Mouse (Mus musculus) ES-Bruce4 (cell line): Measurements from ENCODE around the gene Gm12185. TPM values are rescaled to one million over a fixed set of nuclear protein-coding genes. Genes with fewer than 3 reads are reported as not detected.
"Not testable (repeated sequence)": the region's sequence is repeated elsewhere in the genome, so short reads cannot be mapped to it uniquely, and the experiment has no call there.

Source experiments
- H3K27ac ChIP-seq: 2 replicates; pipeline ENCODE4 v1.5.1; 2012; ENCODE audit warnings: low read length, inconsistent platforms; ENCODE audit not compliant: insufficient read depth
- H3K27me3 ChIP-seq: 2 replicates; pipeline ENCODE4 v1.6.1; 2012; ENCODE audit warnings: mild to moderate bottlenecking, low read length, inconsistent platforms; ENCODE audit not compliant: control insufficient read depth, poor library complexity, insufficient read depth, severe bottlenecking
- H3K36me3 ChIP-seq: 2 replicates; pipeline ENCODE4 v1.6.1; 2012; ENCODE audit warnings: inconsistent platforms, mild to moderate bottlenecking, low read length, moderate library complexity; ENCODE audit not compliant: control insufficient read depth, poor library complexity, insufficient read depth, severe bottlenecking
- H3K4me1 ChIP-seq: one replicate; pipeline ENCODE4 v1.8.1; 2011; ENCODE audit warnings: low read length; ENCODE audit not compliant: control insufficient read depth, insufficient read depth
- H3K4me3 ChIP-seq: 2 replicates; pipeline ENCODE4 v1.5.1; 2011; ENCODE audit warnings: low read depth, mild to moderate bottlenecking, low read length
- H3K9ac ChIP-seq: 2 replicates; pipeline ENCODE4 v1.6.1; 2012; ENCODE audit warnings: low read depth, mild to moderate bottlenecking, inconsistent platforms; ENCODE audit not compliant: poor library complexity, severe bottlenecking
- H3K9me3 ChIP-seq: replicated peaks from 2 replicates; pipeline ENCODE4 v1.6.1; 2012; ENCODE audit warnings: mild to moderate bottlenecking, low read length, inconsistent platforms; ENCODE audit not compliant: control insufficient read depth, poor library complexity, insufficient read depth, severe bottlenecking
- CTCF ChIP-seq: IDR thresholded peaks from one replicate; pipeline ENCODE4 v1.8.1; 2011; ENCODE audit warnings: low read depth, low read length
- EP300 ChIP-seq: IDR thresholded peaks from 2 replicates; pipeline ENCODE4 v1.6.1; 2011; ENCODE audit warnings: low read depth, low read length; ENCODE audit not compliant: insufficient read depth
- POLR2A ChIP-seq: IDR thresholded peaks from one replicate; pipeline ENCODE4 v1.8.1; 2011; ENCODE audit warnings: low read length; ENCODE audit not compliant: insufficient read depth
- polyA plus RNA-seq: library from polyadenylated mRNA; stranded (reverse); fragments of >200 nt; gene quantifications from 2 replicates; pipeline ENCODE4 v1.2.4, GENCODE M21; 2011; ENCODE audit warnings: low read depth; ENCODE audit not compliant: missing spikeins, insufficient read depth, insufficient read length

Gm12185 gene
- polyA plus RNA-seq, 1 experiment = not detected

GRCm38 (mm10) chr11:48926437-48926836 lies 65.6 kb downstream of the Gm12185 start:
- H3K27ac ChIP-seq, H3K9ac ChIP-seq, H3K36me3 ChIP-seq, H3K4me3 ChIP-seq, H3K27me3 ChIP-seq, H3K4me1 ChIP-seq, H3K9me3 ChIP-seq: not testable (repeated sequence)

- not testable (repeated sequence) for H3K4me1 ChIP-seq, H3K9ac ChIP-seq, H3K27ac ChIP-seq, H3K4me3 ChIP-seq, H3K27me3 ChIP-seq, H3K9me3 ChIP-seq, H3K36me3 ChIP-seq
Measured at GRCm38 (mm10) chr11:48923818-48924217, 68.2 kb downstream of the Gm12185 start.

GRCm38 (mm10) chr11:48918380-48918779 lies 73.6 kb downstream of the Gm12185 start:
- Histone ChIP-seq H3K27ac (no peak overlapping the region), H3K4me1 (no peaks in the 10 kb centered on the region), H3K27me3 (no peaks in the 10 kb centered on the region), H3K36me3 (no peaks in the 10 kb centered on the region), H3K9me3 (no peaks in the 10 kb centered on the region), H3K9ac (no peak overlapping the region), H3K4me3 (no peak overlapping the region)
- no peak for TF ChIP-seq POLR2A
- no peak for TF ChIP-seq CTCF
- TF ChIP-seq EP300 = no peak

GRCm38 (mm10) chr11:48913611-48914010 lies 78.4 kb downstream of the Gm12185 start:
- Histone ChIP-seq H3K4me1 (no peaks in the 10 kb centered on the region), H3K9ac (no peak overlapping the region), H3K27me3 (no peaks in the 10 kb centered on the region), H3K27ac (no peak overlapping the region), H3K36me3 (no peaks in the 10 kb centered on the region), H3K4me3 (no peak overlapping the region), H3K9me3 (no peaks in the 10 kb centered on the region)
- no peak for TF ChIP-seq POLR2A
- no peak for TF ChIP-seq EP300
- no peak for TF ChIP-seq CTCF

DNA sequence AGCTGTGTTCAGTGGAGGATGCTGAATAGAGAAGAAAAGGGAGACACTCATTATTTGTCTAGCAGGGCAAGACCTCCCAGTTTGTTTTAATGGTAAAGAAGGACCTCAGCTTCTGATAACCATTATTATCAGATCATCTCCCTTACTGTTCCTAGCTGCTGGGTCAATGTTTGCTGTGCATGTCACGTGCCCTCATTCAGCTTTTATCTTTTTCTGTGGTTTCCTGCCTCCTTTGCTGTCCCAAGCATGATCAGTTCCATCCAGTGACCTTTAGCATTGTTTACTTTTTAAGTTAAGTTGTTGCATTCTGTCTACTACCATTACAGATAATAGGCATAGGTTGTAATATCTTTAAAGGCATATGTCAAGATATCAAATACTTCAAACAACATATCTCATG lies 83.6 kb downstream of the Gm12185 start:
- Histone ChIP-seq H3K9ac (no peak overlapping the region), H3K4me3 (no peak overlapping the region), H3K27me3 (no peaks in the 10 kb centered on the region), H3K27ac (no peak overlapping the region), H3K9me3 (no peaks in the 10 kb centered on the region), H3K36me3 (no peaks in the 10 kb centered on the region), H3K4me1 (no peaks in the 10 kb centered on the region)
- TF ChIP-seq EP300 (no peak), CTCF (no peak), POLR2A (no peak)

DNA sequence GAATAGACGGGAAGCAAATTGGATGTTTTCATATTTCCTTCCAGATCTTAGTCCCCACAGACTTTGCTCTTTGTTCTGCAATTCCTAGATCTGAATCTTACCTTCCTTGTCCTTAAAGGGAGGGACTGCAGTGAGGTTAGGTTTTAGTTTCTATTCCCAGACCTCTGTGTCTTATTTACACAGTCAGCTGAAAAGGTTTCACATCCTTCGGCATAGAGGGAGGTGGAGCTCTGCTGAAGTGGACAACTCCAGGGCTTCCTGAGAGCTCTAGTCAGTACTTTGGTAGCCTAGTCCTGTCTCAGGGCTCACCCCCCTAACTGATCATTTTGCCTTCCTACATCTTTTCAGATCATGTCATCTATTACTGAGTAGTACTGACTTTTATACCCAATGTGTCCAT lies 90.0 kb downstream of the Gm12185 start, which contains the start of gene Gm5431:
TSS of gene Gm5431 (minus strand) at position 194 of the 400 bp plus-strand sequence.
- Histone ChIP-seq H3K9me3 (no peaks in the 10 kb centered on the region), H3K36me3 (no peaks in the 10 kb centered on the region), H3K9ac (no peak within 1 kb of the TSS), H3K4me1 (no peaks in the 10 kb centered on the region), H3K27ac (no peak within 1 kb of the TSS), H3K27me3 (no peaks in the 10 kb centered on the region), H3K4me3 (no peak within 1 kb of the TSS)
- no peak for TF ChIP-seq CTCF
- no peak for TF ChIP-seq POLR2A
- no peak for TF ChIP-seq EP300

- H3K36me3 ChIP-seq, H3K27ac ChIP-seq, H3K9ac ChIP-seq, H3K4me1 ChIP-seq, H3K27me3 ChIP-seq, H3K4me3 ChIP-seq, H3K9me3 ChIP-seq: not testable (repeated sequence)
Measured at GRCm38 (mm10) chr11:48901567-48901930, 90.5 kb downstream of the Gm12185 start.

DNA sequence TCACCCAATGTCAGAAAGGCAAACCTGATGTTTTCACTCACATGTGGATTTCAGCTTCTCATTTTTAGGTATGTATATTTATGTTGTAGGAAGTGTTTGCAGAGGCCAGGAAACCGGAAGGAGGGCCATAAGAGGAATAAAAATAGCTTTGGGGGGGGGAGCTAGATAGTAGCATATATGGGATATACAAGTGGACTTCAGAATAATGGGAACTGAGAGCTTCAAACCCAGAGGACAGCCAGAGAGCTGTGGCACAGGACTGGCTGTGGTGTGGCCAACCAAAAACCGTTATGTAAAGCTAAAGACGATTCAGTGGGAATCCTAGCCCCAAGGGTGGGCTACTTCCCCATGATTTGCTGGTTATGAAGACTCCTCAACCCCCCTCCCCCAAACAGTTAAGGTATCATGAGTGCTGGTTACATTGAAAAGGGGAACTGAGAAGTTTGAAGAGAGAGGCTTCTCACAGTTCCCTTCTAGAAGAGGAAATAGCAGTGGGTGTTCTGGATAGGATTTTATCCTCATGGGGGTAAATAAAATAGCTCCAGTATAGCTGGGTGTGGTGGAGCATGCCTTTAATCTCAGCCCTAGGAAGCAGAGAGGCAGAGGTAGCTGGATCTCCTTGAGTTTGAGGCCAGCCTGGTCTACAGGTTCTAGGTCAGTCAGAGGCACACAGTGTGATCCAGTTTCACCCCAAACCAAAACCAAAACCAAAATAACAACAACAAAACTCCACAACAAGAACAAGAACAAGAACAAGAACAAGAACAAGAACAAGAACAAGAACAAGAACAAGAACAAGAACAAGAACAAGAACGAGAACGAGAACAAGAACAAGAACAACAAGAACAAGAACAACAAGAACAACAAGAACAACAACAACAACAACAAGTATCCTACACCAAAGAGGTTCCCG lies 91.1 kb downstream of the Gm12185 start:
- H3K27me3 ChIP-seq, H3K27ac ChIP-seq, H3K36me3 ChIP-seq, H3K4me3 ChIP-seq, H3K9ac ChIP-seq, H3K4me1 ChIP-seq, H3K9me3 ChIP-seq: not testable (repeated sequence)
